In the genomic region with DNA sequence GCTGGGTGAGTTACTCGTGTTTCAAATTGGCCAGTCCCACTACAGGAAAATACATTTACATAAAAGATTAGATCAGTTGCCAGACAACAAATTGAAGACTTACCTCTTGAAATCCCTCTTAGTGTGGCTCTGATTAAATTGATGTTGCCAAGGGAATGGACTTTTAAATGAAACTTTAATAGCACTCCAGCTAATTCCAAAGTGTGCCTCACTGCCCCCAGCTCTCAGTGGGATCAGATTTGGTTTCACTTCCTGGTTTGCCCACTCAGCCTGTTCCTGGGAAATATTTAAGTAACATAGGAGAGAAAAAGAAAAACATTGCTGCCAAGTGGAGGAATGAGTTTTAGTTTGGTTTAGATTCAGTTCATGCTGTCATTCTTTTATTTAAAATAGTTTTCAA, we compare ENCODE assay signal across 25 mouse cellular contexts. TPM values are rescaled to one million over a fixed set of nuclear protein-coding genes. Genes with fewer than 3 reads are reported as not detected.
A peak's percentile ranks its signal among the peaks of the same experiment; 100 is the strongest.
DNase-seq lines count a peak whose midpoint lies in the region; ATAC-seq and TF ChIP-seq lines count a peak whose summit lies in the region.
"Had no signal": no experiment of that assay in that cellular context is flagged by ENCODE, and none has a peak within 500 bp of the region (broad histone marks: within the 10 kb centered on the region; RNA-seq: fewer than 3 reads in every experiment).

No protein-coding gene starts in this region.

- no peak for TF ChIP-seq CTCF in layer of hippocampus, adult 2 months (conservative IDR thresholded peaks at IDR 0.05)

- 34% methylated on average over 1 of the region's 1 CpGs for WGBS in hindbrain, embryonic 15.5 days
- 64% methylated on average over 1 of the region's 1 CpGs for WGBS in hindbrain, embryonic 10.5 days

- 0 out of 2 replicates have a peak overlapping the region, but pooled peaks have one; percentile 51 for H3K27ac ChIP-seq in hindbrain, embryonic 15.5 days (replicated peaks)
- H3K27ac ChIP-seq in hindbrain, embryonic 10.5 days = no peak overlapping the region
- peak overlapping the region; percentile 28; the same call in 1 of the 2 replicates for H3K27ac ChIP-seq in layer of hippocampus, adult 2 months
- H3K27ac ChIP-seq: embryonic facial prominence, embryonic 13.5 days; forebrain, embryonic 10.5 days; forebrain, embryonic 13.5 days; intestine, embryonic 15.5 days had no signal

- ATAC-seq in frontal cortex, adult (ENCODE audit: low TSS enrichment) = 0 out of 2 replicates have a peak, but pooled peaks have one; percentile 38
- ATAC-seq in hindbrain, embryonic 15.5 days (ENCODE audit: low FRiP score, low read depth) = no peak
- ATAC-seq: forebrain, embryonic 13.5 days; forebrain, embryonic 16.5 days; intestine, embryonic 15.5 days; Patski had no signal

- no peaks in the 10 kb centered on the region for H3K27me3 ChIP-seq in hindbrain, embryonic 15.5 days
- H3K27me3 ChIP-seq in hindbrain, embryonic 10.5 days (ENCODE audit: insufficient read depth, poor library complexity, severe bottlenecking) = no peaks in the 10 kb centered on the region
- H3K27me3 ChIP-seq: CH12.LX; embryonic facial prominence, embryonic 13.5 days; forebrain, embryonic 13.5 days; hindbrain, embryonic 13.5 days; intestine, embryonic 15.5 days; Patski had no signal

- H3K9me3 ChIP-seq in hindbrain, embryonic 15.5 days = no peaks in the 10 kb centered on the region
- no peaks in the 10 kb centered on the region for H3K9me3 ChIP-seq in hindbrain, embryonic 10.5 days
- H3K9me3 ChIP-seq: embryonic facial prominence, embryonic 13.5 days; forebrain, embryonic 10.5 days; forebrain, embryonic 13.5 days; G1E; hindbrain, embryonic 13.5 days; intestine, embryonic 15.5 days had no signal

- no peaks in the 10 kb centered on the region for H3K36me3 ChIP-seq in hindbrain, embryonic 15.5 days
- H3K36me3 ChIP-seq in hindbrain, embryonic 10.5 days = no peaks in the 10 kb centered on the region
- H3K36me3 ChIP-seq: embryonic facial prominence, embryonic 13.5 days; forebrain, embryonic 10.5 days; hindbrain, embryonic 13.5 days; intestine, embryonic 15.5 days had no signal

- DNase-seq in frontal cortex, postnatal 10 days (ENCODE audit: low spot score in 2 of 2) = no peak
- DNase-seq in hindbrain, embryonic 10.5 days (ENCODE audit: low spot score) = no peak
- no peak for DNase-seq in layer of hippocampus, adult 2 months (ENCODE audit: low spot score in 2 of 2)
- no peak for DNase-seq in layer of hippocampus, adult 11-12 months (ENCODE audit: low spot score)
- no peak for DNase-seq in urinary bladder, adult 2 months (ENCODE audit: low spot score)
- DNase-seq: adrenal gland, postnatal 10 days; adrenal gland, postnatal 36 days; B cell, adult 2 months; cerebellum, adult 11 months; cerebellum, adult 2 months; cerebellum, adult 9-11 months; cerebellum, postnatal 25 days; gastrocnemius, postnatal 25 days had no signal

- no peak overlapping the region for H3K9ac ChIP-seq in hindbrain, embryonic 15.5 days
- H3K9ac ChIP-seq: embryonic facial prominence, embryonic 13.5 days; forebrain, embryonic 13.5 days; hindbrain, embryonic 13.5 days; intestine, embryonic 15.5 days had no signal

- no peak overlapping the region for H3K4me3 ChIP-seq in hindbrain, embryonic 15.5 days
- H3K4me3 ChIP-seq in hindbrain, embryonic 10.5 days = no peak overlapping the region
- no peak overlapping the region for H3K4me3 ChIP-seq in layer of hippocampus, adult 2 months
- H3K4me3 ChIP-seq: embryonic facial prominence, embryonic 13.5 days; forebrain, embryonic 10.5 days; forebrain, embryonic 13.5 days; hindbrain, embryonic 13.5 days; intestine, embryonic 15.5 days had no signal

- H3K4me2 ChIP-seq in hindbrain, embryonic 15.5 days = no peak overlapping the region
- H3K4me2 ChIP-seq: embryonic facial prominence, embryonic 13.5 days; forebrain, embryonic 13.5 days; heart, embryonic 11.5 days; hindbrain, embryonic 13.5 days; intestine, embryonic 15.5 days had no signal

- H3K4me1 ChIP-seq in hindbrain, embryonic 15.5 days (replicated peaks) = 0 out of 2 replicates have a peak, but pooled peaks cover 12% of the 10 kb centered on the region
- peaks cover 7% of the 10 kb centered on the region; the same call in 1 of the 2 replicates for H3K4me1 ChIP-seq in hindbrain, embryonic 10.5 days (replicated peaks)
- H3K4me1 ChIP-seq: forebrain, embryonic 10.5 days; forebrain, embryonic 13.5 days; intestine, embryonic 15.5 days had no signal

RNA-seq across cellular contexts. Expression of gene Lrrc8b, which starts 38.5 kb away (rescaled TPM):
- polyA plus RNA-seq in hindbrain, embryonic 15.5 days (2015; fragmentation: Nextera tagmentation; extraction: Ambion mirVana) = 16.7 and 17.7 TPM in 2 replicates
- polyA plus RNA-seq in hindbrain, embryonic 10.5 days (2016; fragmentation: Nextera tagmentation; extraction: Ambion mirVana) = 7.3 and 7.5 TPM in 2 replicates
- 10 to 100 TPM; 61.6 TPM for total RNA-seq in layer of hippocampus, adult 2 months (2021)
- 2.8 and 3.1 TPM in 2 replicates for polyA plus RNA-seq in urinary bladder, adult 2 months (2012; rRNA removed)
